Mouse (Mus musculus): ENCODE measurements around the gene Nbr1. TPM values are rescaled to one million over a fixed set of nuclear protein-coding genes. Genes with fewer than 3 reads are reported as not detected.

Nbr1 gene
- polyA plus RNA-seq, 1 experiment from 2014 or later: 57.2 TPM

DNA sequence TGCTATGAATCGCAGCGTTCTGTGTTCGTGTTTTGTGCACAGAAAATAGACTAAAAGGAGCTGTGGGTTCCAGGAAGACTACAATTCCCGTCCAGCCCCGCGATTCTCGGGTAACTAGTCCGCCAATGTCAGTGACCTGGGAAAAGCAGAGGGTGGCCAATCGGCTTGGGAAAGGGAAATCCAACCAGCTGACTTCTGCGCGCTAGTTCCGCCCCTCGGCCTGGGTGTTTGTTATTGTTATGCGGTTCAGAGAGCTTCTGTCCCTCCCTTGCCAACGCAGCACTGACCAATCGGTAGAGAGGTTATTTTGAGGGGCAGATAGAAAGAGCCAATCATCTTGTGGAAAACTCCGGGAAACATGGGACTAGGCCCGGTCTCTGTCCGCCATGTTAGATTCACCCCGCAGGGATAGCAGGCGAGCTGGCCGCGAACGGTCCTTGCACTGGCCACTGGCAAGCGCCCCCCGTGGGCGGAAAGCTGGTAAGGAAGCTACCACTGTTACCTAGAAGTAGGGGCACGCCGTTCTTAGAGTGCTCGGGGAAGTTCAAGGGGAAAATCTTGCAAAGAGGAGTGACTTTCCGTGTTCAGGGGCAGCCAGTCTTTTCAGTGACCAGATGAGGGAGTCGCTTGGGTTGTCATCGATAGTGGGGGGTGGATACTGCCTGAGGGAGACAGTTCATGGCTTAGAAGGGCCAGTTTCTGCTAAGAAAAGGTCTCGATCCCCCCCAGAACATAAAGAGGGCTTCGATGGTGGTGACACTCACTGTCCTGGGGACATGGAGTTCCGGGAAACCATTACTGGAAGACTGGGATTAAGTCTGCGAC lies 739 bp downstream of the Nbr1 start:
- TF ChIP-seq CTCF (IDR thresholded peaks at IDR 0.05) (peak; percentile 58), EP300 (IDR thresholded peaks at IDR 0.05) (0 out of 2 replicates have a peak, but pooled peaks have one; percentile 8)
- WGBS: under 1% methylated on average over 37 of the region's 37 CpGs
- H3K4me2 ChIP-seq (replicated peaks; ENCODE audit: low read depth, low read length): peak overlapping the region; percentile 53
- H3K4me1 ChIP-seq (ENCODE audit: insufficient read depth, low read depth, low read length): peaks cover 5% of the 10 kb centered on the region; the same call in 1 of the 2 replicates
- no peaks in the 10 kb centered on the region for H3K36me3 ChIP-seq (ENCODE audit: insufficient read depth, low read length)
- no peaks in the 10 kb centered on the region for H3K9me3 ChIP-seq (ENCODE audit: low read length)
- no peaks in the 10 kb centered on the region for H3K27me3 ChIP-seq (replicated peaks; ENCODE audit: insufficient read depth, low read length)
- H3K27ac ChIP-seq (ENCODE audit: low read length): peak overlapping the region; percentile 97
- H3K4me3 ChIP-seq (ENCODE audit: low read depth, low read length): peak overlapping the region; percentile 83
- peak overlapping the region; percentile 93 for H3K9ac ChIP-seq (replicated peaks; ENCODE audit: low read depth)
- peak; percentile 97 for ATAC-seq
- DNase-seq (ENCODE audit: low spot score): peak; percentile 100

- peak; percentile 85 for DNase-seq (ENCODE audit: low spot score)
- 5% methylated on average over 8 of the region's 8 CpGs for WGBS
Measured at GRCm38 (mm10) chr11:101553354-101553930, 1.5 kb downstream of the Nbr1 start.

GRCm38 (mm10) chr11:101556541-101556940 lies 4.6 kb downstream of the Nbr1 start:
- Histone ChIP-seq H3K27me3 (replicated peaks; ENCODE audit: insufficient read depth, low read length) (no peaks in the 10 kb centered on the region), H3K4me3 (ENCODE audit: low read depth, low read length) (no peak overlapping the region), H3K4me1 (ENCODE audit: insufficient read depth, low read depth, low read length) (no peaks in the 10 kb centered on the region; the same call in 1 of the 2 replicates), H3K4me2 (replicated peaks; ENCODE audit: low read depth, low read length) (no peak overlapping the region), H3K9ac (replicated peaks; ENCODE audit: low read depth) (no peak overlapping the region), H3K9me3 (ENCODE audit: low read length) (no peaks in the 10 kb centered on the region), H3K36me3 (ENCODE audit: insufficient read depth, low read length) (0 out of 2 replicates have a peak, but pooled peaks cover 4% of the 10 kb centered on the region), H3K27ac (ENCODE audit: low read length) (no peak overlapping the region)
- no peak for TF ChIP-seq EP300 (IDR thresholded peaks at IDR 0.05)
- TF ChIP-seq CTCF (IDR thresholded peaks at IDR 0.05): no peak
- no peak for ATAC-seq
- no peak for DNase-seq (ENCODE audit: low spot score)
- 92% methylated on average over 7 of the region's 7 CpGs for WGBS

More at GRCm38 (mm10) chr11:101553354-101553930, 1.5 kb downstream of the Nbr1 start:
- H3K27me3 ChIP-seq (replicated peaks; ENCODE audit: insufficient read depth, low read length): no peaks in the 10 kb centered on the region
- no peak for ATAC-seq
- H3K4me2 ChIP-seq (replicated peaks; ENCODE audit: low read depth, low read length): peak overlapping the region; percentile 53
- TF ChIP-seq EP300 (IDR thresholded peaks at IDR 0.05) (peak; percentile 32), CTCF (IDR thresholded peaks at IDR 0.05) (no peak)
- H3K27ac ChIP-seq (ENCODE audit: low read length): peak overlapping the region; percentile 97
- H3K9ac ChIP-seq (replicated peaks; ENCODE audit: low read depth): peak overlapping the region; percentile 93
- H3K4me1 ChIP-seq (ENCODE audit: insufficient read depth, low read depth, low read length): peaks cover 5% of the 10 kb centered on the region; the same call in 1 of the 2 replicates
- peak overlapping the region; percentile 83 for H3K4me3 ChIP-seq (ENCODE audit: low read depth, low read length)
- H3K36me3 ChIP-seq (ENCODE audit: insufficient read depth, low read length): no peaks in the 10 kb centered on the region
- no peaks in the 10 kb centered on the region for H3K9me3 ChIP-seq (ENCODE audit: low read length)

DNA sequence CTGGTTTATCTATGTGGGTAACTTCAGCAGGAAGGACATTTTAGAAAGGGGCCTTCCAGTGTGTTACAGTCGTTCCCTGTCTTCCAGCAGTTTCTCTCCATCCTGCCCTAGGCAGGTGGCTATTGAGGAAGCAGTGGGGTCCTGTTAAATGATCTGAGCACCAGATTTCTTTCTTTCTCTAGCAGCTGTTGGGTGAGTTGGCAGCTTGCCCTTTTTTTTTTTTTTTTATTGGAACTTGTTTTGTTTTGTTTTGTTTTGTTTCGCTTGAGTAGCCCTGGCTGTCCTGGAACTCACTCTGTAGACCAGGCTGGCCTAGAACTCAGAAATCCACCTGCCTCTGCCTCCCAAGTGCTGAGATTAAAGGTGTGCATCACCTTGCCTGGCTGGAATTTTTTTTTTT lies 5.0 kb downstream of the Nbr1 start:
- no peaks in the 10 kb centered on the region for H3K27me3 ChIP-seq (replicated peaks; ENCODE audit: insufficient read depth, low read length)
- ATAC-seq (no peak), DNase-seq (ENCODE audit: low spot score) (no peak)
- H3K9me3 ChIP-seq (ENCODE audit: low read length): no peaks in the 10 kb centered on the region
- no peak overlapping the region for H3K4me3 ChIP-seq (ENCODE audit: low read depth, low read length)
- TF ChIP-seq EP300 (IDR thresholded peaks at IDR 0.05): no peak
- TF ChIP-seq CTCF (IDR thresholded peaks at IDR 0.05): no peak
- 0 out of 2 replicates have a peak, but pooled peaks cover 4% of the 10 kb centered on the region for H3K36me3 ChIP-seq (ENCODE audit: insufficient read depth, low read length)
- WGBS: 50% methylated on average over 2 of the region's 2 CpGs
- H3K4me2 ChIP-seq (replicated peaks; ENCODE audit: low read depth, low read length): no peak overlapping the region
- H3K9ac ChIP-seq (replicated peaks; ENCODE audit: low read depth): no peak overlapping the region
- H3K27ac ChIP-seq (ENCODE audit: low read length): no peak overlapping the region
- no peaks in the 10 kb centered on the region; the same call in 1 of the 2 replicates for H3K4me1 ChIP-seq (ENCODE audit: insufficient read depth, low read depth, low read length)

- H3K27me3 ChIP-seq (replicated peaks; ENCODE audit: insufficient read depth, low read length): no peaks in the 10 kb centered on the region
- no peak overlapping the region for H3K4me2 ChIP-seq (replicated peaks; ENCODE audit: low read depth, low read length)
- 35% methylated on average over 5 of the region's 5 CpGs for WGBS
- TF ChIP-seq EP300 (IDR thresholded peaks at IDR 0.05) (no peak), CTCF (IDR thresholded peaks at IDR 0.05) (peak; percentile 94)
- H3K36me3 ChIP-seq (ENCODE audit: insufficient read depth, low read length): peaks cover 23% of the 10 kb centered on the region
- H3K9ac ChIP-seq (replicated peaks; ENCODE audit: low read depth): no peak overlapping the region
- H3K4me1 ChIP-seq (ENCODE audit: insufficient read depth, low read depth, low read length): no peaks in the 10 kb centered on the region
- no peaks in the 10 kb centered on the region for H3K9me3 ChIP-seq (ENCODE audit: low read length)
- no peak overlapping the region for H3K27ac ChIP-seq (ENCODE audit: low read length)
- DNase-seq (ENCODE audit: low spot score) (peak; percentile 82), ATAC-seq (peak; percentile 19; the same call in 1 of the 2 replicates)
- H3K4me3 ChIP-seq (ENCODE audit: low read depth, low read length): no peak overlapping the region
Measured at GRCm38 (mm10) chr11:101562391-101562790, 10.4 kb downstream of the Nbr1 start.

- DNase-seq (ENCODE audit: low spot score): no peak
- Histone ChIP-seq H3K4me1 (ENCODE audit: insufficient read depth, low read depth, low read length) (no peaks in the 10 kb centered on the region), H3K27ac (ENCODE audit: low read length) (no peak overlapping the region), H3K36me3 (ENCODE audit: insufficient read depth, low read length) (peaks cover 72% of the 10 kb centered on the region), H3K9me3 (ENCODE audit: low read length) (no peaks in the 10 kb centered on the region), H3K27me3 (replicated peaks; ENCODE audit: insufficient read depth, low read length) (no peaks in the 10 kb centered on the region), H3K4me2 (replicated peaks; ENCODE audit: low read depth, low read length) (no peak overlapping the region), H3K9ac (replicated peaks; ENCODE audit: low read depth) (no peak overlapping the region), H3K4me3 (ENCODE audit: low read depth, low read length) (no peak overlapping the region)
- TF ChIP-seq EP300 (IDR thresholded peaks at IDR 0.05) (no peak), CTCF (IDR thresholded peaks at IDR 0.05) (no peak)
- WGBS: 83% methylated on average over 3 of the region's 3 CpGs
- ATAC-seq: no peak
Measured at GRCm38 (mm10) chr11:101568421-101568820, 16.5 kb downstream of the Nbr1 start.

Measured in lung, postnatal 0 days (tissue).